Mouse (Mus musculus) kidney, postnatal 0 days (tissue): Measurements from ENCODE around the gene Nlgn3. TPM values are rescaled to one million over a fixed set of nuclear protein-coding genes. Genes with fewer than 3 reads are reported as not detected.

Experiments
- ATAC-seq: fragments of 200-750 bp; cut with Nextera tagmentation; replicated peaks from 2 replicates; pipeline ENCODE4 v1.8.0; 2017; ENCODE audit warnings: low read depth, moderate number of reproducible peaks, moderate TSS enrichment, moderate library complexity; ENCODE audit not compliant: low FRiP score
- DNase-seq: peaks from one replicate; pipeline ENCODE4 v3.0.0-alpha.2; 2016; ENCODE audit warnings: low spot score
- H3K27ac ChIP-seq: fragments of 300-500 bp; sonication (generic); 2 replicates; pipeline ENCODE4 v1.5.1; 2014; ENCODE audit warnings: mild to moderate bottlenecking
- H3K27me3 ChIP-seq: fragments of 300-500 bp; sonication (generic); 2 replicates; pipeline ENCODE4 v1.6.1; 2014; ENCODE audit warnings: low read length, mixed read lengths; ENCODE audit not compliant: insufficient read depth
- H3K36me3 ChIP-seq: fragments of 300-500 bp; sonication (generic); 2 replicates; pipeline ENCODE4 v1.6.1; 2014; ENCODE audit warnings: low read length, mixed read lengths; ENCODE audit not compliant: insufficient read depth
- H3K4me1 ChIP-seq: fragments of 300-500 bp; sonication (generic); replicated peaks from 2 replicates; pipeline ENCODE4 v1.6.1; 2014; ENCODE audit warnings: antibody characterized with exemption, low read length, mixed read lengths; ENCODE audit not compliant: insufficient read depth
- H3K4me2 ChIP-seq: fragments of 300-500 bp; sonication (generic); 2 replicates; pipeline ENCODE4 v1.6.1; 2014; ENCODE audit warnings: mild to moderate bottlenecking, low read length, moderate library complexity, mixed read lengths
- H3K4me3 ChIP-seq: fragments of 300-500 bp; sonication (generic); replicated peaks from 2 replicates; pipeline ENCODE4 v1.5.1; 2014; ENCODE audit warnings: low read depth, low read length
- H3K9ac ChIP-seq: fragments of 300-500 bp; sonication (generic); 2 replicates; pipeline ENCODE4 v1.6.1; 2014; ENCODE audit warnings: low read depth, low read length
- H3K9me3 ChIP-seq: fragments of 300-500 bp; sonication (generic); replicated peaks from 2 replicates; pipeline ENCODE4 v1.6.1; 2016; ENCODE audit warnings: low read length, inconsistent platforms, mixed read lengths
- CTCF ChIP-seq: IDR thresholded peaks from 2 replicates; pipeline ENCODE4 v1.5.1; 2016; ENCODE audit warnings: antibody characterized with exemption, low read depth, mild to moderate bottlenecking, moderate library complexity
- WGBS: fragments of 180-500 bp; shearing (Covaris S2); extraction: QIAGEN DNeasy Blood & Tissue Kit; methylation state at CpG from one replicate; pipeline ENCODE4 v1.1.7; 2014; 5-methylcytosine and 5-hydroxymethylcytosine counted together
- polyA plus RNA-seq: library from polyadenylated mRNA; unstranded; fragments of >200 nt; fragmentation: Nextera tagmentation; extraction: Ambion mirVana; gene quantifications from 2 replicates; pipeline ENCODE4 v1.2.1, GENCODE M21; 2015

The Nlgn3 gene
- polyA plus RNA-seq, 1 experiment from 2014 or later = 1.7 TPM

DNA sequence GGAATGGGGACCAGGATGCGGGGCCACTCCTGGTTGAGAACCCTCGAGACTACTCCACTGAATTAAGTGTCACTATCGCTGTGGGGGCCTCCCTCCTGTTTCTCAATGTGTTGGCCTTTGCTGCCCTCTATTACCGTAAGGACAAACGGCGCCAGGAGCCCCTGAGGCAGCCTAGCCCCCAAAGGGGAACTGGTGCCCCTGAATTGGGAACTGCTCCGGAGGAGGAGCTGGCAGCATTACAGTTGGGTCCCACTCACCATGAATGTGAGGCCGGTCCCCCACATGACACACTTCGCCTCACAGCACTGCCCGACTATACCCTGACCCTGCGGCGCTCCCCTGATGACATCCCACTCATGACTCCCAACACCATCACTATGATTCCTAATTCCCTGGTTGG is 20.8 kb downstream of the Nlgn3 start:
- DNase-seq (no peak), ATAC-seq (no peak)
- H3K4me3 ChIP-seq = no peak overlapping the region
- no peak for TF ChIP-seq CTCF
- WGBS = 91% methylated on average over 12 of the region's 12 CpGs
- no peaks in the 10 kb centered on the region for H3K36me3 ChIP-seq
- no peak overlapping the region for H3K9ac ChIP-seq
- H3K27ac ChIP-seq = no peak overlapping the region
- H3K4me2 ChIP-seq = no peak overlapping the region
- H3K4me1 ChIP-seq = no peaks in the 10 kb centered on the region
- H3K9me3 ChIP-seq = no peaks in the 10 kb centered on the region
- H3K27me3 ChIP-seq = no peaks in the 10 kb centered on the region

DNA sequence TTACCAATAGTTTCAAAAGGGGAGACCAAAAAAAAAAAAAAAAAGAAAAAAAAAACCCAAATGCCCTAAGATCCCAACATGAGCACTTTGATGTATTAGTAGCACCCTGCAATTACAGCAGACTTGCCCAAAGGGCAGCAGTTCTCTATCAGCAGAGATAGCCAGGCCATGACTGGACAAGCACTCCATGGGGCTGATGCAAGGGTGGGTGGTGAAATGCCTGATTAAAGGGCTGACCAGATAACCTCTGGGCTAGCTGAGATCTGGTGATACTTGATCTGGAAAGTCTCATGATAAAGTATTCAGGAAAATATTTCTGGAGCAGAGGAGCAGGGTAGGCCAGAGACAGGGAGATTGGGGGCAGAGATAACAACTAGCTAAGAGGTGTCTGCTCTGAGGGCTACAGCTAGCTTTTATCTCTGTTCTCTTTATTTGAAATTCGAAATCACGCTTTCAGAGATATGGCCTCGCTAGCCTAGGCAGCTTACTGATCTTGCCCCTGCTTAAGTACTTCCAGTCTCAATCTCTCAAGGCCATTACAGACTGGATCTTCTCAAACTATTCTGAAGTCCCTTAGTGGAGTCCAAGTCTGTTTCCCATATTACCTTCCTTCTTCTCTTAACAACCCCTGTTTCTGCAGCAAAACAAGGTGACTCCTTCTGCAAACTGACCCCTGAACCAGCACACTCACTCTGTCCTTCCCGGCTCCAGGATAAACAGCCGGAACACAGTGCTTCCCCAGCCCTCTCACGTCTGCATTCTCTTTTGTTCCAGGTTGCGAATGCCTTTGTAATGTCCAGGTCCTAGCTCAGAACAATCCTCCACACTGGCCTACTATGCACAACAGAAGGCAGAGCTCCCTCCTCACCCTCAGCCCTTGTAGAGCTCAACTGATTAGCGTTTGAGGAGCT is 27.3 kb downstream of the Nlgn3 start:
- DNase-seq (no peak), ATAC-seq (no peak)
- Histone ChIP-seq H3K36me3 (no peaks in the 10 kb centered on the region), H3K4me3 (no peak overlapping the region), H3K4me1 (no peaks in the 10 kb centered on the region), H3K27ac (no peak overlapping the region), H3K9ac (no peak overlapping the region), H3K9me3 (no peaks in the 10 kb centered on the region), H3K4me2 (no peak overlapping the region), H3K27me3 (no peaks in the 10 kb centered on the region)
- 60% methylated on average over 8 of the region's 8 CpGs for WGBS
- no peak for TF ChIP-seq CTCF

DNA sequence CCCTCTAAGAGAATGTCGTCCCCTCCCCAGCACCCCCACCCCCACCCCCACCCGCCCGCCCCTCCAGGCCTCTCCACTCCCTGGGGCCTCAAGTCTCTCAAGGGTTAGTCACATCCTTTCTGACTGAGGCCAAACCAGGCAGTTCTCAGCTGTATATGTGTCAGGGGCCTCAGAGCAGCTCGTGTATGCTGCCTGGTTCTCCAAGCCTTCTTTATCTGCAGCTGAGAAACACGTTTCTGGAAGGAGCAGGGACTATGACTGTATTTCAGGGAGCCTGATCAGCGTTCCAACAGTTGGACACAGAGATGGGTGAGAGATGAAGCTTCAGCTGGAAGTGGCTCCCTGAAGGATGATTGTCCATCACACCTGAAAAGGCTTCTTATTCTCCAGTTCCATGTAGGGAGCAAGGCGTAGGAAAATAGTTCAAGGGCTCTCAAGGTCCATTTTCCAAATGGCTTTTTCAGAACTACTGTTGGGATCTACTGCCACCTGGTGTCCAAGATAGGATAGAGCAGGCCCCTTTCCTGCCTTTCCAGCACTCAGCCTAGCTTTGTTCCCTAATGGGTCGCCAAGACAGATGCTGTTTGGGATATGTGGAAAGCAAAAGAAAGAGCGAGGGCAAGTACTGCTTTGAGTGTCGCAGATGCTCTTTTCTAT is 30.5 kb downstream of the Nlgn3 start:
- no peak for ATAC-seq
- no peak overlapping the region for H3K4me2 ChIP-seq
- H3K9me3 ChIP-seq = no peaks in the 10 kb centered on the region
- no peaks in the 10 kb centered on the region for H3K36me3 ChIP-seq
- peak overlapping the region; percentile 50; the same call in 1 of the 2 replicates for H3K27ac ChIP-seq
- no peaks in the 10 kb centered on the region for H3K4me1 ChIP-seq
- TF ChIP-seq CTCF = peak; percentile 84
- 40% methylated on average over 10 of the region's 10 CpGs for WGBS
- no peaks in the 10 kb centered on the region for H3K27me3 ChIP-seq
- H3K4me3 ChIP-seq = no peak overlapping the region
- DNase-seq = peak; percentile 80
- no peak overlapping the region for H3K9ac ChIP-seq

DNA sequence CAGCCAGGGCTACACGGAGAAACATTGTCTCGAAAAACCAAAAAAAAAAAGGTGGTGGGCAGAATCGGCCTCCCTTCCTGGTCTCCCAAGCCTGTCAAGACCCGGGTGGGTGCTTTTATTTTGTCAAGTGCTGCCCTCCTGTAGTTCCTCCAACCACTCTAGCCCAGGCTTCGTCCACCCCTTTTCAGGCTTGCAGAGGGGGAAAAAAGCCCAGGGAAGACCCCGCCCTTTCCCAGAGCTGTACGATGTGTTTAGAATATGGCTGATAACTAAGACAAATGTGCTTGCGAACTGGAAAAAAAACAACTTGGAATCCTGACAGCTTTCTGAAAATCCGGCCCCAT is 33.0 kb downstream of the Nlgn3 start:
- 0 out of 2 replicates have a peak overlapping the region, but pooled peaks have one; percentile 42 for H3K9ac ChIP-seq
- H3K36me3 ChIP-seq = no peaks in the 10 kb centered on the region
- H3K27me3 ChIP-seq = no peaks in the 10 kb centered on the region
- peak overlapping the region; percentile 35; the same call in 1 of the 2 replicates for H3K4me2 ChIP-seq
- H3K27ac ChIP-seq = peak overlapping the region; percentile 91
- 42% methylated on average over 9 of the region's 9 CpGs for WGBS
- TF ChIP-seq CTCF = no peak
- no peaks in the 10 kb centered on the region for H3K9me3 ChIP-seq
- ATAC-seq (peak; percentile 31), DNase-seq (no peak)
- no peak overlapping the region for H3K4me3 ChIP-seq
- H3K4me1 ChIP-seq = no peaks in the 10 kb centered on the region

DNA sequence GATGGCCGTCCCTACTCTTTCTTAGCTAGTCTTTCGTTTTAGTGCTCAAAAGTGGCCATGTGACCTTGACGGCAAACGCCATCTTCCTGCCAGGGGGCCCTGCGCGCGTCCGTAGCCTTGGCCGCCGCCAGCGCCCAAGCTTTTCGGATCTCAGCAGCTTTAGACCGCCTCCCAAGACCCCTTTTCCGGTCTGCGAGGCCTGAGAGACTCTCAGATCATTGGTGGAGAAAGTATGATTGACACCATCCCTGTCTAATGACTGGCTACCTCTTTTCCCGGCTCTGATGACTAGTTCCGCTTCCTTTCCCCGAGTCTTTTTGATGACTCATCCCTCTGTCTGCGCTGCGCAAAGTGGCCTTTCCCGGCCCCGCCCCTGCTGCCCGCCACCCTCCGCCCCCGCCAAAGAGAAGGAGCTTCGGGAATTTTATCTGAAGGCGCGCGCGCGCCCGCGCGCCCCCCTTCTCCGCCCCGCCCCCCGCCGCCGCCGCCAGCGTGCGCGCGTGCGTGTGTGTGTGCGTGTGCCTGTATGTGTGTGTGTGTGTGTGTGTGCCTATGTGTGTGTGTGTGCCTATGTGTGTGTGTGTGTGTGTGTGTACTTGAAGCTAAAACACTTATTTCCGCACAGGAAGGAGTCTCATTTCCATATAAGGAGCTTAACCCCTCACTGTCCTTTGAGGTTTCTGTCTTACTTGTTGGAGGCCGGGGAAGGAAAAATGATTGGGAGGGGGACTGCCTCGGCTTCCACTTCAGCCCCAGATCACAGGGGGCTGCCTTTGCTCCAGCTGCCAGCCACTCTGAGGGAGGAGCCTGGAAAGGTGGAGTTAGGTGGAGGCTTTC is 33.6 kb downstream of the Nlgn3 start:
- Histone ChIP-seq H3K36me3 (no peaks in the 10 kb centered on the region), H3K27ac (peak overlapping the region; percentile 91), H3K4me1 (no peaks in the 10 kb centered on the region), H3K27me3 (no peaks in the 10 kb centered on the region), H3K9me3 (no peaks in the 10 kb centered on the region), H3K9ac (peak overlapping the region; percentile 51; the same call in 1 of the 2 replicates), H3K4me2 (peak overlapping the region; percentile 59), H3K4me3 (peak overlapping the region; percentile 34)
- no peak for TF ChIP-seq CTCF
- DNase-seq (peak; percentile 98), ATAC-seq (peak; percentile 96)
- WGBS = 23% methylated on average over 49 of the region's 49 CpGs

DNA sequence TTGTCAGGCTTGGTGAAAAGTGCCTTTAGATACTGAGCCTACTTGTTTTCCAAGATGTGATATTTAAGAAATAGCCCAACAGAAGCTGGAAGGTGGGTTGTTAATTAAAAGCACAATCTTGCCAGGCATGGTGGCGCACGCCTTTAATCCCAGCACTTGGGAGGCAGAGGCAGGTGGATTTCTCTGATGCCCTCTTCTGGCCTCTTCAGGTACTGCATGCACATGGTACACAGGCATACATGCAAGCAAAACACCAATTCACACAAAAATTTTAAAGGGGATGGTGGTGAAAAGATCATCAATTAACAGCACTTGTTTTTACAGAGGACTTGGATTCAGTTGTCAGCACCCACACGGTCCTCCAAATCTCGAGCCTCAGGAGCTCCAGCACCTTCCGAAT is 35.6 kb downstream of the Nlgn3 start:
- H3K36me3 ChIP-seq = no peaks in the 10 kb centered on the region
- ATAC-seq = no peak
- 87% methylated on average over 5 of the region's 5 CpGs for WGBS
- no peak overlapping the region for H3K4me2 ChIP-seq
- TF ChIP-seq CTCF = peak; percentile 59
- no peaks in the 10 kb centered on the region for H3K27me3 ChIP-seq
- no peaks in the 10 kb centered on the region for H3K4me1 ChIP-seq
- H3K9me3 ChIP-seq = no peaks in the 10 kb centered on the region
- no peak overlapping the region for H3K4me3 ChIP-seq
- no peak overlapping the region for H3K27ac ChIP-seq
- H3K9ac ChIP-seq = no peak overlapping the region
- no peak for DNase-seq
